Mouse (Mus musculus) small intestine, adult 2 months (tissue): ENCODE results near the gene Fkbp4. TPM values are rescaled to one million over a fixed set of nuclear protein-coding genes. Genes with fewer than 3 reads are reported as not detected.

Experiments used
- H3K27ac ChIP-seq: fragments of 200-500 bp; 2 replicates; pipeline ENCODE4 v1.5.1; 2012; ENCODE audit warnings: low read depth, low read length, control low read depth, inconsistent platforms; ENCODE audit not compliant: insufficient read depth
- H3K27me3 ChIP-seq: fragments of 200-500 bp; 2 replicates; pipeline ENCODE4 v1.6.1; 2012; ENCODE audit warnings: mild to moderate bottlenecking, moderate library complexity, low read length, inconsistent platforms; ENCODE audit not compliant: control insufficient read depth, insufficient read depth
- H3K36me3 ChIP-seq: fragments of 200-500 bp; 2 replicates; pipeline ENCODE4 v1.6.1; 2012; ENCODE audit warnings: mild to moderate bottlenecking, low read length, control low read depth, inconsistent platforms; ENCODE audit not compliant: control insufficient read depth, insufficient read depth
- H3K4me1 ChIP-seq: fragments of 200-500 bp; 2 replicates; pipeline ENCODE4 v1.6.1; 2012; ENCODE audit warnings: low read length, inconsistent platforms, mixed read lengths; ENCODE audit not compliant: control insufficient read depth, insufficient read depth, insufficient read length
- H3K4me3 ChIP-seq: fragments of 200-500 bp; 2 replicates; pipeline ENCODE4 v1.5.1; 2012; ENCODE audit warnings: low read depth, mild to moderate bottlenecking, control low read depth, inconsistent platforms, low read length, moderate library complexity
- CTCF ChIP-seq: fragments of 200-500 bp; IDR thresholded peaks from 2 replicates; pipeline ENCODE4 v1.5.1; 2012; ENCODE audit warnings: low read depth, mild to moderate bottlenecking, control low read depth, inconsistent platforms, low read length, moderate library complexity, mixed read lengths; ENCODE audit not compliant: insufficient replicate concordance, insufficient read length; ENCODE audit errors: extremely low read depth
- POLR2A ChIP-seq: fragments of 200-500 bp; IDR thresholded peaks from 2 replicates; pipeline ENCODE4 v1.6.1; 2012; ENCODE audit warnings: low read depth, mild to moderate bottlenecking, control low read depth, inconsistent platforms, low read length, moderate library complexity
- WGBS: fragments of 180-500 bp; shearing (Covaris S2); methylation state at CpG from one replicate; pipeline ENCODE4 v1.1.7; 2018; 5-methylcytosine and 5-hydroxymethylcytosine counted together
- polyA plus RNA-seq: library from polyadenylated mRNA; depleted of rRNA; stranded (reverse); fragments of >200 nt; gene quantifications from 2 replicates; pipeline ENCODE4 v1.2.3, GENCODE M21; 2012

Fkbp4 gene
- polyA plus RNA-seq, 1 experiment, result 105 TPM

DNA sequence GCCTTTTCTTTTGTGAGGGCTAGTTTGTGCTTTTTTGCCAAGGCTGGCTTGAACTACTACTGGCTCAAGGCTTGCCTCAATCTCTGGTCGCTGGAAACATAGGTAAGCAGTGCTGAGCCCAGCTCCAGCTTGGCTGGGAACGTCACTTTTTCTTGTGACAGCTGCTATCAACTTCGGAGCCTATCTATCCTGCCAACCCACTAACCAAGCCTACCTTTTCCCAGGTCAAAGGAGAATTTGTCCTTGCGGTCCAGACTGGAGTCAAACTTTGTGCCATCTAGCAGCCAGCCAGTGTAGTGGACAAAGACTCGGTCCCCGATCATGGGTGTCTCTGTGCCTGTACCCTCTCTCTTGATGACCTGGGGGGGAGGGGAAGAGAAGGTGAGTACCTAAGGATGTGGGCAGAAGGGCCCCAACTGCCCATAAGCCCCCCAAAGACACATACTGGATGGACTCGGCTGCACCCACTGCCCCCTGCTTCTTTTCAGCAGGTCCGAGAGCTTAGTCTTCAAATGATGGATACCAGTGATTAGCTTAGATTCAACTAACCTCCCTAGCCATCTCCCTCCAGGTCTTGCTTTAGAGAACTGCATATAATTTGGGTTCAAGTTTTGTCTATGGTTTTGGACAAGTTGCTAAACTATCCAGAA is 2.0 kb downstream of the Fkbp4 start:
- Histone ChIP-seq H3K4me3 (peak overlapping the region; percentile 47), H3K27me3 (no peaks in the 10 kb centered on the region), H3K4me1 (peaks cover 19% of the 10 kb centered on the region; the same call in 1 of the 2 replicates), H3K27ac (peak overlapping the region; percentile 23; the same call in 1 of the 2 replicates), H3K36me3 (peaks cover 41% of the 10 kb centered on the region)
- 44% methylated on average over 8 of the region's 8 CpGs for WGBS
- TF ChIP-seq POLR2A (no peak), CTCF (no peak)

- peaks cover 48% of the 10 kb centered on the region for H3K36me3 ChIP-seq
- WGBS, result 26% methylated on average over 5 of the region's 5 CpGs
These were observed 3.0 kb downstream of the Fkbp4 start for GRCm38 (mm10) chr6:128435474-128435873.

GRCm38 (mm10) chr6:128433566-128433965 is 4.9 kb downstream of the Fkbp4 start:
- peaks cover 19% of the 10 kb centered on the region; the same call in 1 of the 2 replicates for H3K4me1 ChIP-seq
- no peaks in the 10 kb centered on the region for H3K27me3 ChIP-seq
- no peak overlapping the region for H3K4me3 ChIP-seq
- WGBS, result 90% methylated on average over 13 of the region's 13 CpGs
- H3K36me3 ChIP-seq, result peaks cover 54% of the 10 kb centered on the region
- no peak overlapping the region for H3K27ac ChIP-seq
- TF ChIP-seq POLR2A, result no peak
- TF ChIP-seq CTCF, result no peak

More at GRCm38 (mm10) chr6:128435474-128435873, 3.0 kb downstream of the Fkbp4 start:
- Histone ChIP-seq H3K27ac (no peak overlapping the region), H3K4me1 (peaks cover 19% of the 10 kb centered on the region; the same call in 1 of the 2 replicates), H3K4me3 (no peak overlapping the region), H3K27me3 (no peaks in the 10 kb centered on the region)
- TF ChIP-seq POLR2A (no peak; the same call in 1 of the 2 replicates), CTCF (no peak)

GRCm38 (mm10) chr6:128432356-128432915 is 6.0 kb downstream of the Fkbp4 start:
- WGBS, result 62% methylated on average over 13 of the region's 13 CpGs

GRCm38 (mm10) chr6:128429826-128430225 is 8.7 kb downstream of the Fkbp4 start:
- WGBS, result 64% methylated on average over 6 of the region's 6 CpGs
- H3K27ac ChIP-seq, result no peak overlapping the region
- H3K4me1 ChIP-seq, result peaks cover 3% of the 10 kb centered on the region; the same call in 1 of the 2 replicates
- H3K4me3 ChIP-seq, result no peak overlapping the region
- peaks cover 45% of the 10 kb centered on the region for H3K36me3 ChIP-seq
- no peak for TF ChIP-seq POLR2A
- no peak for TF ChIP-seq CTCF
- H3K27me3 ChIP-seq, result no peaks in the 10 kb centered on the region

More at GRCm38 (mm10) chr6:128432356-128432915, 6.0 kb downstream of the Fkbp4 start:
- H3K36me3 ChIP-seq, result peaks cover 54% of the 10 kb centered on the region
- peaks cover 19% of the 10 kb centered on the region; the same call in 1 of the 2 replicates for H3K4me1 ChIP-seq
- H3K4me3 ChIP-seq, result no peak overlapping the region
- H3K27me3 ChIP-seq, result no peaks in the 10 kb centered on the region
- TF ChIP-seq CTCF, result no peak
- no peak for TF ChIP-seq POLR2A
- no peak overlapping the region for H3K27ac ChIP-seq

GRCm38 (mm10) chr6:128429300-128429699 is 9.2 kb downstream of the Fkbp4 start:
- H3K36me3 ChIP-seq, result peaks cover 41% of the 10 kb centered on the region
- WGBS, result 87% methylated on average over 2 of the region's 2 CpGs
- H3K27me3 ChIP-seq, result no peaks in the 10 kb centered on the region
- H3K4me3 ChIP-seq, result no peak overlapping the region
- H3K4me1 ChIP-seq, result peaks cover 3% of the 10 kb centered on the region; the same call in 1 of the 2 replicates
- no peak overlapping the region for H3K27ac ChIP-seq
- no peak for TF ChIP-seq CTCF
- no peak for TF ChIP-seq POLR2A

- H3K27ac ChIP-seq, result no peak overlapping the region
- TF ChIP-seq POLR2A, result no peak
- no peak for TF ChIP-seq CTCF
- peaks cover 24% of the 10 kb centered on the region for H3K36me3 ChIP-seq
- 92% methylated on average over 5 of the region's 5 CpGs for WGBS
- H3K4me1 ChIP-seq, result peaks cover 3% of the 10 kb centered on the region; the same call in 1 of the 2 replicates
- no peaks in the 10 kb centered on the region for H3K27me3 ChIP-seq
- H3K4me3 ChIP-seq, result no peak overlapping the region
These were observed 10.9 kb downstream of the Fkbp4 start for GRCm38 (mm10) chr6:128427571-128427970.
